Mouse (Mus musculus): ENCODE measurements at regions not wholly inside any gene's neighbourhood (a gene's known extent, or its start where the extent isn't known, plus 50 kb on each side); places are given as distances from the start of the nearest gene placed in this dataset.

DNA sequence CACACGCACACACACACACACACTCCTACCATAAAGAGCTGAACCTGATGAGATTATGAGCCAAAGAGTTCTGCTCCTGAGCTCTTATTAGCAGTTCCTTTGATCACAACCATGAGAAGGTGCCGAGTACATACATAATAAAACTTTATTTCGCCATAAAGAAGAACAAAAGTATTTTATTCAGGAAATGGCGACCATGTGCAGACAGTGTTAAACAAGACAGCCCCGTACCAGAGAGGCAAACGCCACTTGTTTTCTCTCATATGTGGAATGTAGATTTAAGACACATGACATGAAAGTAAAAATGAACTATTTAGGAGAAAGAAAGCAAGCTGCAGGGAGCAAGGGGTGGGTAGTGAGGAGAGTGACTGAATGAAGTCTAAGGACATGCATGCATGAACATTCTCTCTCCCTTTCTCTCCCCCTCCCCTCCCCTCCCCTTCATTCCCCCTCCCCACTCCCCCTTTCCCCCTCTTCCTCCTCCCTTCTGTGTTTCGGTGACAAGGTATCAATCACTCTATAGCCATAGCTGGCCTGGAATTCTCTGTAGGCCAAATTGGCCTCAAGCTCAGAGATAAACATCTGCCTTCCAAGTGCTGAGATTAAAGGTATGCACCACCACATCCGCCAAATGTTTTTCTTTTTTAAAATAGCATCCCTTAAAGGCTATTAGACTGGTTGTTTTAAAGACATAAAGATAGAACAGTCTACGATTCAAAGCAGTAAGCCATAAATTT lies 266.0 kb upstream of the Map3k7 start:
- no peak for DNase-seq (ENCODE audit: low spot score in 2 of 2)

DNA sequence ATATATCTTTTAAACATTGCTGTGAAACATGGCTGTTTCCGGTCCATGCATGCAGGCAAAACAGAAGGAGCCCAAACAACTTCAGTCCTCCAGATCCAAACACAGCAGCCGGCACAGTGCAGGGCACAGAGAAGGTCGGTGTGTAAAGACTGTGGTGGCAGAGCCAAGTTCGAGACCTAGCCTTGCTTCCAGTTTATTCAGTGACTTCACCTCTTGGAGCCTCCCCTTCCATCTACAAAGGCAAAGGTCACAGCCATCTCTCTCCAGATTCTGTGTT lies 265.5 kb upstream of the Map3k7 start:
- DNase-seq (ENCODE audit: low spot score in 2 of 2): no peak

DNA sequence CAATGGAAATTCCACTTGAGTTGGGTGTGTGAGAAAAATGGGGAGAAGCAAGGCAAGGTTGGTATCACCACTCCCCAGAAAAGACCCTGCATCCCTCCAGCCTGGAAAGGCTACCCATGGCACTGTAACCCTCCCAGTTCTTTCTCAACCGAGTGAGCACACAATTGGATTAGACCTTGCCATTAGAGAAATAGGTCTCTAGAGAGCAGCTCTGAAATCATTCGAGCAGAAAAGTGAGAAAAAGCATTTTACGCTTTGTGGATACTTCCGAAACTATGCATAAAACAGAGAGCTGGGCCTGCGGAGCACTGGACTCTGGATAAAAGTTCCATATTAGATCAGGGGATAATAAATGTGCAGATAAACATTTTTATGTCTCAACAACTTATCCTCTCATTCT lies 264.6 kb upstream of the Map3k7 start:
- no peak for DNase-seq (ENCODE audit: low spot score in 2 of 2)

DNA sequence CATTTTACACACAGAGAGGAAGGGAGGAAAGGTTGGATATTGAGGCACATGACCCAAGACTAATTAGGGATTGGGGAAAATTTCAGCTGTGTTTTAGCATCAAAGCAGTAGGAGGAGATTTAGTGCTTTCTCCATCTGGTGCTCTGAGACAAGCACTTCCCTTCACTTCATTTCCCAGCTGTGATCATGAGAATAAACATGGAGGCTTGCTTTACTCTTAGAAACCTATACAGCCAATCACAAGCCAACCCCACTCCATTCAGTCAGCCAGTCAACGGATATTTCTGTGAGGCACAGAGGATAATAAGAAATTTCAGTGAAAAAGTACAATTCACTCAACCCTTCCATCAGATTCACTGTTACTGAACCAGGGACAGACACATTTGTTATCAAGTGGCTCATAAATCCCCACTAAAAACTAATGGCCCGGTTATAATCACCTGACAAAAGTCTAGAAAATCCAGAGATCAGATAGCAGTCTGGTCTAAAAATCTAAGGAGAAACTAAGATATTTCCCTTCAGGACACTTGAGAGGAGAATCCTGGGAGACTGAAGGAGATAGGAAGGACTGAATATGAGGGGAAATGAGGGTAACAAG lies 249.7 kb upstream of the Map3k7 start:
- DNase-seq (ENCODE audit: low spot score in 2 of 2): no peak

DNA sequence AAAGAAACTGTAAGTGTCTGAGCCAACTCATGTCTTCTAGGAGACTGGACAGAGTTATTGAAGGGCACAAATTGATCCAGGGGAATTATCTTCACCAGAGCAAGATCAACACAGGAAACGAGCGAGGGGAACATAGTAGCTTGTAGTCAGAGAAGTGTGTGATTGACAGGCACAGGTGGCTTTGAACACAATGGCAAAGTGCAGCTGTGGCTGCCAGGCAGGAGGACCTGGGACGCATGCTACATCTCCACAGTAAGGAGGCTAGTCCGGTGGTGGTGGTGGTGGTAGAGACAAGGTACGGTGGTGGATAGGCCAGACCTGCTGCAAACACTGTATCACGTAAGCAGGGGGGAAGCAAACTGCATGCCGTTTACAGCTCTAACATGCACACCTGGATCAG lies 240.4 kb upstream of the Map3k7 start:
- DNase-seq (ENCODE audit: low spot score in 2 of 2): no peak

DNA sequence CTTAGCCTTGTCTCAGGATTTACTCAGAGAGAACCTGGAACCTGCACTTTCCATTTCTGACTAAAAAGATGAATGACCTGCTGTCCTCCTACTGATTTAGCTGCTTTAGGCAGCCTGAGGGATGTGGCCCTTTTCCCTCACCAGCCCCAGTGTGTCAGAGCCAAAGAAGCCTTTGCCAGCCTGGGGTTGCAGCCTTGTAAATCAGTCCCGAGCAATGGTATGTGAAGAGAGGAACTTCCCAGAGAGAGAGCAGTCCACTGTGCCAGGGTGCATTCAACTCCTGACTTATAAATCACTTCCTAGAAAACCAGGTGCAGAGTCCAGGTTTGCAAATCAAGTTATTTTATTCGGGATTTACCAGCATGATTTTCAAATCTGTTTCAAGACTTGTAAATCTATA lies 239.5 kb upstream of the Map3k7 start:
- no peak for DNase-seq (ENCODE audit: low spot score in 2 of 2)

DNA sequence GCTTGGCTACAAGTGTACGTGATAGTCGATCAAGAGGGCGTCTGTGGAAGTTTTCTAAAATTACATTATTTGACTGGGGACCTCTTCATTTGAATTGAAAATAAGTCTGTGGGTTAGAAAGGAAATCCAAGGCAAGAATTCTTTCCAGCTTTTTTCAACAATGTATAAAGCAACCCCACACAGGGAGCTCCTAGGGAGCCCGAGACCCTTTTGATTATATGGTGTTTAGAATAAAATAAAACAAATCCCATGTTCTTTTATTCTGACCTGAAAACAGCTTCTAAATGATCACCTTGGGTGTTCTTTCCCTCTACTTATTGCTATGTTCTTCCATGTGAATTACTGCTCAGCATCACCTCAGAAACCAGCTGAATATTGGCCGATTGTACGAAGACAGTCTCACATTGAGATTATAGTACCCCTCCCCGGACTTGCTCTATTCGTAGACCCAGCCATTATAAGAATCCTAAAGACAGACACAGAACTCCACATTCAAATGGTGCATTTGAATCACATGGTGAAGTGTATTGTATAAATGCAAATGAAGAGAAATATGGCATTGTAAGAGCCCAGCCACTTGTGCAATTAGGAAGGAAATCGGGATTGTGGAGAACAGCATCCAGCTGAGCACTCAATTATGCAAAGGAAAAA lies 236.3 kb upstream of the Map3k7 start:
- no peak for DNase-seq (ENCODE audit: low spot score in 2 of 2)

DNA sequence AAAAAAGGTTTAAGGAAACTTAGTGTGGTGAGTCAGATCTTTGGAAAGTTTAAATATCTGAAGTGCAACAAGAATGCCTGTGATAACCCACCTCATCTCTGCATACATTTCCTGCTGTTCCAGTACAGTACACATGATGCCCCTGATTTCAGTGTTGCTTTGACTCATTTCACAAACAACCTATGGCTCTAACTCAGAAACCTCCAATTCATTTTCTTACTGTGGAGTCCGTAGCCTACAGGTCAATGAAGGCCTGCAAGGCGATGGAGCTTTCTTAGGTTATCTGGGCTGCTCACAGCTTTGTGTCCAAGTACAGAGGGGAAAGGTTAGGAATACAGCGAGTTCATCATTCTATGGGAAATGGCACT lies 235.8 kb upstream of the Map3k7 start:
- no peak for DNase-seq (ENCODE audit: low spot score in 2 of 2)

DNA sequence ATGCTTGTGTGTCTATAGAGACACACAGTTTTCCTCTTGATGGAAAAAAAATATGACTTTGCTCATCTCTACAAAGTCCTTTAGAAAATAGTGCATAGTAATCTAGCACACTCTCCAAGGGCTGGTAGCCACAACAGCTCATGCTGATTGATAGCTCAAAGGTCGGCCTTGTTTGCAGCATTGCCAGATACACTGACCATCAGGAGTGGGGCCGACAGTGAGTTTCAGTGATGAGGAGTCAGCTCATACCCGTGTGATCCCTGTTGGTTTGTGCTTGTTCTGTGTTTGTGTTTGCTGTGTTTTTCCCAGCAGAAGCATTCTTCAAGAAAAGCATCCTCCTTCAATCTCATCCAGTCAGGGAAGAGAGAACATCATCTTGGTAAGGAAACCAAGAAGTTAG lies 220.1 kb upstream of the Map3k7 start:
- no peak for DNase-seq (ENCODE audit: low spot score in 2 of 2)

DNA sequence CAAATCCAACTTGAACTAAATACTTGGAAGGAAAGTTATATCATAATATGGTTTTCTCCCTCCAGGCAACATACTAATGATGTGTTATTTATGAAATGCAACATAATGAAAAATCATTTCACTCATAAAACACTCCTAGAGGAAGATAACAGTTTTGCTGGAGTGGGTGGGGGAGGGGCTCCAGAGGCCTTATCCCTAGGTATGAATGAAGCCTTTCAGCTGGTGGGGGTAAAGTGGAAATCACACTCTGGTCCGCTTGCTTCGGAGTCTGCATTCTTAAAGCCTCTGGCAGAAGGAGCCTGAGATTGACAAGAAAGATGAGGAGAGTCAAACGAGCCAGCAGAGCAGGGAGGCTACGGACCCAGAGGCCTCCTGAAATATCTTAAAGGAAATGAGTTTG lies 219.5 kb upstream of the Map3k7 start:
- DNase-seq (ENCODE audit: low spot score in 2 of 2): no peak

DNA sequence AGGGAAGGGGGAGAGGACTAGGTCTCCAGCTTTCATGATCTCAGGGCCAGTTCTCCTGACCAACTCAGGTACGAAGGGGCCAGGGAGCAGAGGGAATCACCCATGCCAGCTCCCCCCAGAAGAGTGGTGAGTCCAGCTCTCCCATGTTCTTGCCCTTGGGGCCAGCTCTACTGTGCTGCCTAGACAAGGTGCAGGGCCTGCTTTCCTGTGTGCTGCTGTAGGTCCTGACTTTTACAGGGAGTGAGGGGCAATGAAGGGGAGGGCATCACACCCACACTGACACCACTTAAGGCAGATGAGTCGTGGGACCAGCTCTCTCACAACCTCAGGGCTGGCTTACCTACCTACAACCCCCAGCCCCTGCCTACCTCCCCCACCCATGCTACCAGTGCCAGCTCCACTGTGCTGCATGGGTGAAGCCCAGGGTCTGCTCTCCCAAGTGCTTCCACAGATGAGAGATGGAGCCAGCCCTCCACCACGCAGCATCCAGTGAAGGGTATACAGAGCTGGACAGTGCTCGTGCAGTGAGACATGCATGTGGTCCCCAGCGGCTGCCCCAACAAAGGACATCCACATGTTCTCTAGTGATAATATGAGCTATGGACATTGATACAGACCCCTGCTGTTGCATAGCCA lies 210.1 kb upstream of the Map3k7 start:
- no peak for DNase-seq (ENCODE audit: low spot score in 2 of 2)

DNA sequence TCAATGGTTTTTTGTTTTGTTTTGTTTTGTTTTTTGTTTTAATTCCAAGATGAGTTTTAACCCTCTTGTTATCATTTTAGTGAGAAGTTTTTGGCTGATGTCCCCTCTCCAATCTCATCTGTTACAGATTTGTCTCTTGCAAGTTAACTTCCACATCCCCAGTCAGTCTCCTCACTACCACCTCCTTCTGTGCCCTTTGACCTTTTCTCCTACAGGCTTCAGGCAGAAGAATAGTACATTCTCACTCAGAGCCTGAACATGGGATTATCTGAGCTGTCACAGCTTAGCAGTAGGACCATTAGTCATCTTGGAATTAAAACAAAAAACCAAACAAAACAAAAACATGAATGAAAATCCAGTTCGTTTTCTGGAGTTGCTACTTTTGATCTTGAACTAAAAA lies 206.8 kb upstream of the Map3k7 start:
- no peak for DNase-seq (ENCODE audit: low spot score in 2 of 2)

DNA sequence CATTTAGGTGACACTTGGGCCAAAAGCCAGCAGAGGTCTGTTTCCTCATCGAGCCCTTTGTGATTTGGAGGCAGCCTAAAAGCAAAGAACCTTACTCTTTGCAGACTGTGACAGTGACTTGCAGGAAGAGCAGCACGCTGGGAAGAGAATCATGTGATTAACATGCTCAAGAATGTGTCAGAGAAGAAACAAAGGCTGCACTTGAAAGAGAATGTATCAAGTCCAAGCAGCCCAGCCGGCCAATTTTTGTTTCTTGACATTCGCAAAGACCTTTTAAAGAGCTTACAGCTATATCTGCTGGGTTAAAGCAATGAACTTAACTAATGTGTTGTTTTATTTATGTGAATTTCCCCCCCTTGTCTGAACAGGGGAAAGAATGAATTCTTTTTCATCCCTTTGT lies 203.8 kb upstream of the Map3k7 start:
- DNase-seq (ENCODE audit: low spot score in 2 of 2): no peak

DNA sequence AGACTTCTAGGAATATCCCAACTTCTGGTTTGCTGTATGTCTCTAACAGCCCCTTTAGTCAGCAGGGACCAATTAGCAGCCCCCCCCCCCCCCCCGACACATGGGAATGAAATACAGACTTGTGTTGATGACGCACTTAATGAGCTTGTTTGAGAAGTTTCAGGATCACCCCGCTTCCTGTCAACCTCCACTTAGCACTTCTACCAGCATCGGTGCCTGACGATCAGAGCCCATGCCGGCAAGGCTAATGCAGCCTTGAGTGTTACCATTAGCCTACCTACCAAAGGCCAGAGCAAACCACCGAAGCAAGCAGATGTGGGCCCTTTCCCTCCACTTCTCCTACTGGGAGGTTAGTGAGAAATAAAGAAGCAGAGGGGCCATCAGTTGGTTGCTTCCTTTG lies 201.7 kb upstream of the Map3k7 start:
- DNase-seq (ENCODE audit: low spot score in 2 of 2): no peak

DNA sequence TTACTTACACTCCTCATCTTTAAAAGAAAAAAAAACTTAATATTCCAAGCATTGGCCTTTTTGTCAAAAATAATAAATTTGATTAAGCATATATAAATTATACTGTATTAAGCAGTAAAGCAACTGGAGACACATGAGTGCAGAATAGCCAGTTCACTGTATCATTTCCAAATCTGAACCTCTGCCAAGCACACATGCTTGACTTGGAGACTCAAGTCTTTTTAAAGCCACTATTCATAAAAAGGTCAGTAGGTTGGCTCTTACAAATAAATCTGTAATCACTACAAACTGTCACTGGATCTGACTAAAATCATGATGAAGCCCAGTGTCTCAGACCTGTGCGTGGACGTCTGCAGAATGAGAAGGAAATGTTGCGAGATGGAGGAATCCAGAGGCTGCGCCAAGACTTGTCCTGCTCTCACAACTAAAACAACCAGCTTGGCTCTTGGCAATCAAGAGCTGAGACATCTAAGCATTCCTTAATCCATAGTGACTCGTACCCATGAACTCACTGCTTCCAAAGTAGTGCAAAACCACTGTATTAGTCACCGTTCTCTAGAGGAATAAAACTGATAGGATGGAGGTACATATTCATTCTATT lies 195.8 kb upstream of the Map3k7 start:
- no peak for DNase-seq (ENCODE audit: low spot score in 2 of 2)

DNA sequence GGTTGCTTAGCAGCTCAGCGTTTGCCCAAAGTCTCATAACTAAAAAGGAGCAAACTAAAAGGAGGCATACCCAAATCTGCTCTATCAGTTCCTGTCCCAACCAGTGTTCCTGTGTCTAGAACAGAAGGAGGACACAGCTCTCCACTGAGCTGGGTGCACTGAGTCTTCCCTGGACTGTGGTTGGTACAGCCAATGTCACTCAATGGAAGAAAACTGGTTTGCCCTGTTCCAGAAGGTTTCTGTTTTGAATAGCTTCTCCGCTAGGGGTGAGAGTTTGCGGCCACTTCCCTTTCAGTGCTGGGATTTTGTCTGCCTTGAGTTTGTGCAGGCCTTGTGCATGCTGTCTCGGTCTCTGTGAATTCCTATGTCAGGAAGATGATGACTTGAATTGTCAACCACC lies 194.6 kb upstream of the Map3k7 start:
- DNase-seq (ENCODE audit: low spot score in 2 of 2): no peak

DNA sequence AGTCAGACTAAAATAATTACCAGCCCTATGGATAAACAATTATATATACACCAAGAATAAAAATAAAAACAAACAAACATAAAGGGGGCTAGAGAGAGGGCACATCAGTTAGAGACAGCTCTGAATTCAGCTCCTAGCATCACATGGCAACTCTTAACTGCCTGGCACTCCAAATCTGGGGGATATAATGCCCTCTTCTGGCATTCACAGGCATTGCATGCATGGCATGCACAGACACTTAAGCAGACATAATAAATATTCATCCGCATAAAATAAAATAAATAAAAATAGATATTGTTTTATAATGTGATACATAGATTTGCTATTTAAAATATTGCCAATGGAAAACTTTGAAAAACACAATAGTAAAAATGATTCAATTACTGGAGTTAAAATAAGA lies 177.6 kb upstream of the Map3k7 start:
- no peak for DNase-seq (ENCODE audit: low spot score in 2 of 2)

DNA sequence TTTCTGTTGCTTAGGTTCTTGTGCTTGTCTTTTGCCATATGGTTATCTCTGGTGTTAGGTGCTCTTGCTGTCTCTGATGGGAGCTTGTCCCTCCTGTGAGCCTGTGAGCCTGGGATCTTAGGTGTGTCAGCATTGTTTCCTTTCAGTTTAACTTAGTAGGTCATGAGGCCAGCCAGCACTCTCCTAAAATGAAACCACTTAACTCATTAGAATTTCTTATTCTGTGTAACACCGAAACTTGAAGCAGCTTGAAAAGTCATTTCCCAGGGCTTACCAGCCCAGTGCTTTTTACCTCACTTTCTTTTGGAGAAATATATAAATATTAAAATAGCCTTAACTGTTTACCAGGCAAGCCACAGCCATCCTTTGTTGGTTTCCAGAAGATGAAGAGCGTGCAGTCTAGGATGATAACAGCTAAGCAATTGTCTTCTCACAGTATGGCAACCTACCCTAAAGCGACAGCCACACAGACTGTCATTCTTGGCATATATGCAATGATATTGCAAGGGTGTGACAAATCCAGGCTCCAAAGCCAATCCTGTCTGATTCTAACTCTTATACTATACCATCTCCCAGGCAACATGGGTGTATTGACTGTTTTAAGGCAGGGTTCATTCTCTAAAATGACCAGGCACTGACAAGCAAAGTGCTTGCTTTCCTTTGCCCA lies 146.2 kb upstream of the Map3k7 start:
- no peak for DNase-seq (ENCODE audit: low spot score in 2 of 2)

DNA sequence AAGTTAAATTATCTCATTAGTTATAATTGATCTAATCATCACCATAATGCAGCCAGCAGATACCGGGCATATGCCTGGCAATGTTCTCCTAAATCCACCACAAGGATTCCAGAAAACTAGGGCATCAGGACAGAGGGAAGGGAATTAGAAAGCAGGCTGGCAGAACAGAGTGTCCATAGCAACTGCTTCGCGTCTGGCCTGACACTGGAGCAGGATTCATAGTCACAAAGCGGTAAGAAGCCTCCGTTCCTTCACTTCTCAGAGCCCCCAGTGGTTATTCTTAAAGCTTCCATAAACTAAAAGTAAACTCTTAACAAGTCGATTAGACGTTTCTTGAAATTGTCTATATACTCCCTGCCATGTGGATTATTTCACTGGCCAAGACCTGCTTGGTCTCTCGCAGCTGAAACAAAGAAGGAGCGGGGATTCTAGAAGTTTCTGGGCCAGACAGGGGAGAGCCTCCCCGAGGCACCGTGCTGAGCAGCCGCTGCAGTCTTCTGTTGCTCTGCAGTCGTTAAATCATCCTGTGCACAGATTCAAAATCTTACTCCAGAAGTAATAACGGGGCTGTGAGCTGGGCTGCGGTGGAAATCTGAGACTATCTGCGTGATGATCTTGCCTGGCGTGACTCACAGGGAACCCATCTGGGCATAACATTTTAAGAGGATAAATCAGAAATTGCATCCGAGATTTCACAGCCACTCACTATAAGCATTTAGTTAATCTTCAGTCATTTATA lies 144.2 kb upstream of the Map3k7 start:
- DNase-seq (ENCODE audit: low spot score in 2 of 2): no peak

DNA sequence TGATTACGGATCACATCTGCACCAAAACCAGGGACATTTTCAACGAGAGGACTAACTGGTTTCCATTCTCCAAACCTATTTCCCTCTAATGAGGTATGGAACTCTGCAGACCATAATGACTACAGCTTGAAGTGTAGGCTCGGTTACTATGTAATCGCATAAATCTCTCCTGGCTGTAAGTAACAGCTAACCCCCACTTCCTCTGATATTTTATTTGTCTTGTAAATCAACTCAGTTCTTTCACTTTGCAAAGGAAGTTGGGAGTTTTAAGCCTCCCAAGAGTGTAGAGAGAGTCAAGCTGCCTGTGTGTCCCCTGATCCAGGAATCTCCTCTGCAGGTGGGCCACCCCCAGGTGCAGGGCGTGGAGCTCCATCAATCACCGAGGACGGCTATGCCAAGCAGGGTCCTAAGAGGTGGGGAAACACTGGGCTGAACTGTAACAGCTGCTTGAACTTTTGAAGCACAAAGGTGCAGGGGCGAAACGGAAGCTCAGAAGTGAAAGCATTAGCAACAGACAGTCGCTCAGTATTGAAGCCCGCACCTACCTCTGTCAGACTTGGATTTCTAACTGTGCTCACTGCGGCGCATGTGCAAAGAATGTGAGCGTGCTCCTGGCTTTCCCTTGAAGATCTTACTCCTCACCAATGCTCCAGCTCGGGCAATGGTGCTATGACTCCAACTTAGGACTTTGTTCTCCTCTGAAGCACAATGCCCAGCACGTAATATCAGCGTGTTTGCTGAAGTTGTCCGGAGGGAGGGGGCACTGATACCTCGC lies 140.1 kb upstream of the Map3k7 start:
- no peak for DNase-seq (ENCODE audit: low spot score in 2 of 2)
